Mouse (Mus musculus) ES-E14 (cell line): ENCODE results near the gene Nedd4. TPM values are rescaled to one million over a fixed set of nuclear protein-coding genes. Genes with fewer than 3 reads are reported as not detected.

Experiments
- DNase-seq: peaks from one replicate; pipeline ENCODE4 v3.0.0-alpha.2; 2013; ENCODE audit warnings: low read depth, low spot score
- H3K27ac ChIP-seq: 2 replicates; pipeline ENCODE4 v1.5.1; 2012; ENCODE audit warnings: low read depth, mild to moderate bottlenecking, low read length, moderate library complexity, mixed read lengths; ENCODE audit not compliant: poor library complexity, insufficient read depth, severe bottlenecking
- H3K36me3 ChIP-seq: 2 replicates; pipeline ENCODE4 v1.6.1; 2012; ENCODE audit warnings: mild to moderate bottlenecking, low read length, moderate library complexity, mixed read lengths; ENCODE audit not compliant: control insufficient read depth, poor library complexity, insufficient read depth, severe bottlenecking
- H3K4me1 ChIP-seq, 2 experiments: fragments of 150-350 bp in 1 of 2; sonication (generic) in 1 of 2; 2 replicates each; pipeline ENCODE4 v1.6.1; 2012; ENCODE audit warnings: low read length in 2 of 2, mild to moderate bottlenecking in 1 of 2, mixed read lengths in 1 of 2; ENCODE audit not compliant: control insufficient read depth in 2 of 2, insufficient read depth in 2 of 2, poor library complexity in 1 of 2
- H3K4me3 ChIP-seq, 2 experiments: fragments of 150-350 bp in 1 of 2; sonication (generic) in 1 of 2; 2 replicates each; pipeline ENCODE4 v1.5.1; 2012; ENCODE audit warnings: low read length in 2 of 2, low read depth in 1 of 2, mild to moderate bottlenecking in 1 of 2, mixed read lengths in 1 of 2; ENCODE audit not compliant: insufficient read depth in 1 of 2, poor library complexity in 1 of 2, severe bottlenecking in 1 of 2
- H3K9ac ChIP-seq: 2 replicates; pipeline ENCODE4 v1.6.1; 2012; ENCODE audit warnings: low read depth, mild to moderate bottlenecking, low read length, mixed read lengths; ENCODE audit not compliant: poor library complexity, insufficient read depth, severe bottlenecking
- H3K9me3 ChIP-seq: fragments of 150-350 bp; sonication (generic); 2 replicates; pipeline ENCODE4 v1.6.1; 2012; ENCODE audit warnings: low read depth, mild to moderate bottlenecking, low read length; ENCODE audit not compliant: control insufficient read depth, insufficient read depth
- CHD2 ChIP-seq: IDR thresholded peaks from 2 replicates; pipeline ENCODE4 v1.6.1; 2014; ENCODE audit warnings: mild to moderate bottlenecking, low read depth, low read length, inconsistent platforms
- HCFC1 ChIP-seq: IDR thresholded peaks from 2 replicates; pipeline ENCODE4 v1.6.1; 2012; ENCODE audit warnings: low read length, inconsistent platforms, borderline replicate concordance; ENCODE audit not compliant: insufficient read depth
- MAFK ChIP-seq: IDR thresholded peaks from 2 replicates; pipeline ENCODE4 v1.6.1; 2014; ENCODE audit warnings: mild to moderate bottlenecking, low read depth, low read length, inconsistent platforms; ENCODE audit not compliant: insufficient read depth
- ZC3H11A ChIP-seq: IDR thresholded peaks from 2 replicates; pipeline ENCODE4 v1.6.1; 2012; ENCODE audit warnings: low read depth, mild to moderate bottlenecking, inconsistent platforms, low read length, borderline replicate concordance
- ZNF384 ChIP-seq: IDR thresholded peaks from 2 replicates; pipeline ENCODE4 v1.6.1; 2012; ENCODE audit warnings: low read depth, low read length, inconsistent platforms
- in situ Hi-C, 2 experiments: fragments of 600-800 bp; cut with MboI; formaldehyde crosslinking; loops; one replicate each; pipeline ENCODE4 v1.15.1; 2025; ENCODE audit warnings: low sequenced_read_pairs in 2 of 2, inconsistent platforms in 1 of 2; ENCODE audit not compliant: unreplicated experiment in 2 of 2
- total RNA-seq: library from RNA; depleted of rRNA; stranded (reverse); fragments of 300-350 nt; gene quantifications from 2 replicates; pipeline ENCODE4 v1.2.3, GENCODE M21; 2012

The Nedd4 gene
- total RNA-seq, 1 experiment: 324 TPM

GRCm38 (mm10) chr9:72752656-72753055 is 90.5 kb downstream of the Nedd4 start:
- TF ChIP-seq CHD2: no peak
- no peak overlapping the region for H3K4me3 ChIP-seq
- no peak for DNase-seq
- H3K9me3 ChIP-seq: no peaks in the 10 kb centered on the region
- peaks cover 14% of the 10 kb centered on the region for H3K36me3 ChIP-seq
- H3K27ac ChIP-seq: no peak overlapping the region
- no peak overlapping the region for H3K9ac ChIP-seq
- H3K4me1 ChIP-seq: no peaks in the 10 kb centered on the region
- in situ Hi-C loops: loop anchor here in 1 of 2 experiments (25.0 kb wide), 1 partner anchor 135 kb away; no protein-coding TSS in a partner anchor

DNA sequence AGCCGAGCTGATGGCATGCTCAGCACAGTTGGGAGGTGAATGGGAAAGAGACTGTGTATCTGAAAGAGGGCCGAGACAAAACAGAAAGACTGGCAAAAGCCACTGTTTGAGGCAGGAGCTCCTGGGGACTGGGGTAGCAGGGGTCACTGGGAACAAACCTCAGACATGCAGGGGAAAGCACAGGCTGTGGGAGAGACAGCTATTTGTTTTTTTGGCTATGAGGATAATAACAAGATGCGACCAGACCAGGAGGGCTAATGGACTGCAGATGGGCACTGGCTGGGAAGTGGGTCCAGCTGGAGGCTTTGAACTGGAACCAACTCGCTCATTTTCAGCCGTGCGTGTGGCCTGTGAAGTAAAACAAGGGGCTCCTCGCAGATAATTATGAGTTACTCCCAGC is 91.6 kb downstream of the Nedd4 start:
- H3K9me3 ChIP-seq: no peaks in the 10 kb centered on the region
- H3K36me3 ChIP-seq: peaks cover 6% of the 10 kb centered on the region
- TF ChIP-seq HCFC1 (no peak), CHD2 (no peak), ZC3H11A (no peak), MAFK (no peak), ZNF384 (no peak)
- H3K27ac ChIP-seq: no peak overlapping the region
- no peaks in the 10 kb centered on the region; a peak in 1 of 4 replicates for H3K4me1 ChIP-seq
- in situ Hi-C loops: loop anchor here in 1 of 2 experiments (25.0 kb wide), 1 partner anchor 134 kb away; no protein-coding TSS in a partner anchor
- no peak for DNase-seq
- H3K4me3 ChIP-seq: no peak overlapping the region
- H3K9ac ChIP-seq: no peak overlapping the region

DNA sequence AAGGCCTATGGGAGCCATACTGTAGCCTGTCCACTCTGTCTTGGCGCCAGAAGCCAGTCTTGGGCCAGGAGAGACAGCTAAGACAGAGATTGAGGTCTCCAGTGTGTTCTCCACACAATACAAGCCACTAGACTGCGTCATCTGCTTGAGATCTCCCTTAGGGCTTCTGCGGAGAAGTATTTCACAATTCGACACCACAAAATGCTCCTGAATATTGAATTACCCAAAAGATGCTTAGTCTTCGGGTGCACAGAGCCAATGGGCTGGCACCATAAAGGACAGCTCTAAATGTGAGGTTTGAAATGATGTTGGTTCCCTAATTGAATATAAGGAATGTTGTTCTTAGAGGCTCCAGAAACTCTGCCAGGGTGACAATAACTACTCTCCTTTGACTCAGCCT is 95.0 kb downstream of the Nedd4 start:
- no peak overlapping the region for H3K9ac ChIP-seq
- no peaks in the 10 kb centered on the region for H3K9me3 ChIP-seq
- H3K36me3 ChIP-seq: no peaks in the 10 kb centered on the region
- H3K27ac ChIP-seq: no peak overlapping the region
- no peaks in the 10 kb centered on the region; a peak in 1 of 4 replicates for H3K4me1 ChIP-seq
- DNase-seq: no peak
- TF ChIP-seq MAFK (no peak), HCFC1 (no peak), ZNF384 (no peak), ZC3H11A (no peak), CHD2 (no peak)
- in situ Hi-C loops: loop anchor here in 1 of 2 experiments (25.0 kb wide), 1 partner anchor 130 kb away; no protein-coding TSS in a partner anchor
- H3K4me3 ChIP-seq: no peak overlapping the region

GRCm38 (mm10) chr9:72758705-72759131 is 96.6 kb downstream of the Nedd4 start:
- no peak for DNase-seq

More at GRCm38 (mm10) chr9:72758705-72759131, 96.6 kb downstream of the Nedd4 start:
- TF ChIP-seq ZC3H11A (no peak), HCFC1 (no peak), CHD2 (no peak), ZNF384 (no peak), MAFK (no peak)
- Histone ChIP-seq H3K9ac (no peak overlapping the region), H3K4me1 (peaks cover 0 to 2% of the 10 kb centered on the region in 2 experiments; a peak in 2 of 4 replicates), H3K36me3 (no peaks in the 10 kb centered on the region), H3K9me3 (no peaks in the 10 kb centered on the region), H3K27ac (no peak overlapping the region), H3K4me3 (no peak overlapping the region)
- in situ Hi-C loops: loop anchor here in 1 of 2 experiments (25.0 kb wide), 1 partner anchor 129 kb away; no protein-coding TSS in a partner anchor
